Mouse (Mus musculus): Measurements from ENCODE around the gene Ddx1.
"Not testable (repeated sequence)": the region's sequence is repeated elsewhere in the genome, so short reads cannot be mapped to it uniquely, and the experiment has no call there.

Gene Ddx1

GRCm38 (mm10) chr12:13202322-13202721, 46.7 kb downstream of the Ddx1 start:
- no peak for DNase-seq

- no peak for DNase-seq
Measured at GRCm38 (mm10) chr12:13200576-13200975, 48.4 kb downstream of the Ddx1 start.

GRCm38 (mm10) chr12:13199338-13200301, 49.4 kb downstream of the Ddx1 start:
- DNase-seq: no peak

- DNase-seq: no peak
Measured at GRCm38 (mm10) chr12:13198157-13198556, 50.9 kb downstream of the Ddx1 start.

GRCm38 (mm10) chr12:13196146-13196545, 52.9 kb downstream of the Ddx1 start:
- DNase-seq: no peak

- no peak for DNase-seq
Measured at GRCm38 (mm10) chr12:13195506-13195905, 53.5 kb downstream of the Ddx1 start.

GRCm38 (mm10) chr12:13188059-13188700, 60.8 kb downstream of the Ddx1 start:
- no peak for DNase-seq

- no peak for DNase-seq
Measured at GRCm38 (mm10) chr12:13186209-13186608, 62.8 kb downstream of the Ddx1 start.

GRCm38 (mm10) chr12:13184873-13185361, 64.1 kb downstream of the Ddx1 start:
- DNase-seq: no peak

- DNase-seq: not testable (repeated sequence)
Measured at GRCm38 (mm10) chr12:13184136-13184535, 64.9 kb downstream of the Ddx1 start.

- no peak for DNase-seq
Measured at GRCm38 (mm10) chr12:13182220-13182619, 66.8 kb downstream of the Ddx1 start.

GRCm38 (mm10) chr12:13181721-13182120, 67.3 kb downstream of the Ddx1 start:
- no peak for DNase-seq

- no peak for DNase-seq
Measured at GRCm38 (mm10) chr12:13180715-13181335, 68.2 kb downstream of the Ddx1 start.

GRCm38 (mm10) chr12:13180332-13180714, 68.7 kb downstream of the Ddx1 start:
- DNase-seq: no peak

- DNase-seq: peak in 1 of 2 experiments; percentile 4
Measured at GRCm38 (mm10) chr12:13177606-13178005, 71.4 kb downstream of the Ddx1 start.

- DNase-seq: no peak
Measured at GRCm38 (mm10) chr12:13176927-13177326, 72.1 kb downstream of the Ddx1 start.

- no peak for DNase-seq
Measured at GRCm38 (mm10) chr12:13176136-13176535, 72.9 kb downstream of the Ddx1 start.

- no peak for DNase-seq
Measured at GRCm38 (mm10) chr12:13174022-13174421, 75.0 kb downstream of the Ddx1 start.

GRCm38 (mm10) chr12:13168073-13168472, 80.9 kb downstream of the Ddx1 start:
- DNase-seq: no peak

- no peak for DNase-seq
Measured at GRCm38 (mm10) chr12:13167116-13167515, 81.9 kb downstream of the Ddx1 start.

Measured in spleen, adult 18-20 months (tissue).